Mouse (Mus musculus): ENCODE measurements around the gene Slc47a1.
"Not testable (repeated sequence)": the region's sequence is repeated elsewhere in the genome, so short reads cannot be mapped to it uniquely, and the experiment has no call there.

Gene Slc47a1

GRCm38 (mm10) chr11:61377881-61378613 lies at the start of gene Slc47a1:
Slc47a1 (minus strand) TSS chr11:61378345.
- DNase-seq = peak; percentile 23

- no peak for DNase-seq
Observed at GRCm38 (mm10) chr11:61419253-61419652, 41.1 kb upstream of the Slc47a1 start.

GRCm38 (mm10) chr11:61417945-61418551 lies 39.9 kb upstream of the Slc47a1 start:
- peak; percentile 72 for DNase-seq

- peak; percentile 10 for DNase-seq
Observed at GRCm38 (mm10) chr11:61416540-61416939, 38.4 kb upstream of the Slc47a1 start.

- no peak for DNase-seq
Observed at GRCm38 (mm10) chr11:61415444-61415843, 37.3 kb upstream of the Slc47a1 start.

- no peak for DNase-seq
Observed at GRCm38 (mm10) chr11:61414560-61414959, 36.4 kb upstream of the Slc47a1 start.

GRCm38 (mm10) chr11:61413411-61413810 lies 35.3 kb upstream of the Slc47a1 start:
- no peak for DNase-seq

GRCm38 (mm10) chr11:61411809-61412208 lies 33.7 kb upstream of the Slc47a1 start:
- no peak for DNase-seq

GRCm38 (mm10) chr11:61411221-61411620 lies 33.1 kb upstream of the Slc47a1 start:
- no peak for DNase-seq

GRCm38 (mm10) chr11:61410129-61410528 lies 32.0 kb upstream of the Slc47a1 start:
- DNase-seq = peak; percentile 81

- no peak for DNase-seq
Observed at GRCm38 (mm10) chr11:61409051-61409450, 30.9 kb upstream of the Slc47a1 start.

GRCm38 (mm10) chr11:61408184-61409027 lies 30.3 kb upstream of the Slc47a1 start:
- peak; percentile 79 for DNase-seq

- peak; percentile 85 for DNase-seq
Observed at GRCm38 (mm10) chr11:61407638-61408183, 29.6 kb upstream of the Slc47a1 start.

GRCm38 (mm10) chr11:61401794-61402193 lies 23.6 kb upstream of the Slc47a1 start:
- DNase-seq = no peak

GRCm38 (mm10) chr11:61400681-61401346 lies 22.7 kb upstream of the Slc47a1 start:
- no peak for DNase-seq

- DNase-seq = not testable (repeated sequence)
Observed at GRCm38 (mm10) chr11:61397423-61398043, 19.4 kb upstream of the Slc47a1 start.

GRCm38 (mm10) chr11:61388936-61389335 lies 10.8 kb upstream of the Slc47a1 start:
- no peak for DNase-seq

- peak; percentile 49 for DNase-seq
Observed at GRCm38 (mm10) chr11:61388012-61388411, 9.9 kb upstream of the Slc47a1 start.

GRCm38 (mm10) chr11:61387233-61387632 lies 9.1 kb upstream of the Slc47a1 start:
- DNase-seq = no peak

GRCm38 (mm10) chr11:61385725-61386124 lies 7.6 kb upstream of the Slc47a1 start:
- DNase-seq = no peak

GRCm38 (mm10) chr11:61381272-61381671 lies 3.1 kb upstream of the Slc47a1 start:
- DNase-seq = no peak

GRCm38 (mm10) chr11:61378651-61379050 lies 506 bp upstream of the Slc47a1 start:
- DNase-seq = no peak

All from liver (tissue).